Mouse (Mus musculus): ENCODE measurements around the gene Cops7b. TPM values are rescaled to one million over a fixed set of nuclear protein-coding genes. Genes with fewer than 3 reads are reported as not detected.

Cops7b gene
- total RNA-seq, 2 experiments from 2014 or later = 5.8 to 30.3 TPM

DNA sequence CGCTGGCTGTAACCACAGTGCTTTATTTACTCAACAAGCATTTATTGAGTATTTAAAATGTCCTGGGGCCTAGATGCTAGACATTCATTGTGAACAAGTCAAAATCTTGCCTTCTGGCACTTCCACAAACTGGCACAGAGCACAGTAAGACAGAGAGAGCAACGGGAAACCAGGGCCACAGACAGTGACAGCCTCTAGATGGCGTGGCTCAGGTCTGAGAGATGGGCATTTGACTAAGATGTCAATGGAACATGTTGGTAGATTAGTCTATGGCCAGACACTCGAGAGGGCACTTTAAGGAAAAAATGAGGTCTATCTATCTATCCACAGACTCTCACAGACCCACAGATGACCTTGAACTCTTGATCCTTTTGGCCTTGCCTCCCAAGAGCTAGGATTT, 70.0 kb downstream of the Cops7b start:
- no peak for ATAC-seq (ENCODE audit: poor library complexity, severe bottlenecking)

DNA sequence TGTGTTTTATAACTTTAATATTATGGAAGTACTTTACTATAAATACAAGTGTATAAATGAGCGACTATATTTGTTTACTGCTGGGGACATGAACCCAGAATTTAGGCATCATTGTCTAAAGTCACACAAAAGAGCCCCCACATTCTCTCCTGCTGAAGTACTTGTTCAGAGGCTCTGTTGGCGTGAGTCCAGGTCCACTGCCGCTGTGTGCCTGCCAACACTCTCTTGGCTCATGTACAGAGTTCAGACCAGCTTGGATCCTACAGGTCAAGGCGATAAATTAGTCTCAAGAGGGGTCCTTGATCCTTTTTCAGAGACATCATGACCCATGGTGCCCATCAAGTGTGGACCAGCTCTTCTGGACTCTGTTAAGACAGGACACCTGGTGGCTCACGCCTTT, 74.4 kb downstream of the Cops7b start:
- no peak for ATAC-seq (ENCODE audit: poor library complexity, severe bottlenecking)

Other genes with a start within 250 kb of the Cops7b start
- gene Ncl, start 223.5 kb upstream of the Cops7b start, total RNA-seq (2015) = 150 and 167 TPM in 2 replicates
- gene Ncl, start 223.5 kb upstream of the Cops7b start, total RNA-seq (2017) = 156 and 194 TPM in 2 replicates
- gene Nmur1, start 156.7 kb upstream of the Cops7b start, total RNA-seq (2015) = not detected in 2 replicates
- not detected in 2 replicates for gene Nmur1, start 156.7 kb upstream of the Cops7b start, total RNA-seq (2017)
- gene Tex44, start 156.6 kb upstream of the Cops7b start, total RNA-seq (2015) = not detected in 2 replicates
- not detected in 2 replicates for gene Tex44, start 156.6 kb upstream of the Cops7b start, total RNA-seq (2017)
- gene Ptma, start 56.2 kb upstream of the Cops7b start, total RNA-seq (2015) = 3,234 and 3,618 TPM in 2 replicates
- 4,288 and 4,305 TPM in 2 replicates for gene Ptma, start 56.2 kb upstream of the Cops7b start, total RNA-seq (2017)
- 33.6 and 38.8 TPM in 2 replicates for gene Pde6d, start 275 bp upstream of the Cops7b start, total RNA-seq (2015)
- 14.3 and 17.2 TPM in 2 replicates for gene Pde6d, start 275 bp upstream of the Cops7b start, total RNA-seq (2017)
- gene Nppc, start 87.7 kb downstream of the Cops7b start, total RNA-seq (2015) = not detected in 2 replicates
- not detected in 2 replicates for gene Nppc, start 87.7 kb downstream of the Cops7b start, total RNA-seq (2017)
- gene Dis3l2, start 120.9 kb downstream of the Cops7b start, total RNA-seq (2015) = 6.7 and 9.8 TPM in 2 replicates
- 13.8 TPM in 2 replicates for gene Dis3l2, start 120.9 kb downstream of the Cops7b start, total RNA-seq (2017)

Data from megakaryocyte, adult 5-6 weeks (primary cell).